Mouse (Mus musculus): Measurements from ENCODE around the gene Snrpa.

DNA sequence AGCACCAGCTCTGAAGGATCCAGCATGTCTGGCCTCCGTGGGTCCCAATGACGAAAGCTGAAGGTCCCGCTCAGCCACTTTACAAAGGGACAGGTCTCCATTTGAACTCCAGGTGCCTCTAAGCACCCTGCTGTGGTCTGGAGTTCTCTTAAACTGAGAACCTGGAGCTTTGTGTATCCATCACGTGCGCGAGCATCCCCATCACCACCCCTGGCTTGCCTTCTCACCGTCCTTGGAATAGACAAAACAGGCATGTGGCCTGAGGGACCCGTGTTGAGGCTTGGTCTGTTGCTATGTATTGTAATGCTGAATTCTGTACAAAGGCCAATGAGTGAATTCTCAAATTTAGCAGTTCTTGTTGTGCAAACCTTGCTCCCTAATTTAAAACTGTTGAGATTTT lies 2.7 kb upstream of the Snrpa start:
- TF ChIP-seq CTCF (IDR thresholded peaks at IDR 0.05; ENCODE audit: control insufficient read depth, insufficient read depth, low read length) (no peak), POLR2A (IDR thresholded peaks at IDR 0.05; ENCODE audit: borderline replicate concordance, control insufficient read depth, low read depth, low read length) (no peak)

All from bone marrow, adult 2 months (tissue).